Mouse (Mus musculus) stomach, postnatal 0 days (tissue): ENCODE measurements around the gene Dguok.

Source experiments
- CTCF ChIP-seq: IDR thresholded peaks from 2 replicates; pipeline ENCODE4 v1.5.1; 2016; ENCODE audit warnings: antibody characterized with exemption, low read depth, mild to moderate bottlenecking, moderate library complexity
- EP300 ChIP-seq: optimal IDR thresholded peaks from 2 replicates; pipeline ENCODE3; 2016; ENCODE audit warnings: antibody characterized with exemption

GRCm38 (mm10) chr6:83439119-83439767 lies 67.5 kb downstream of the Dguok start:
- TF ChIP-seq CTCF (no peak), EP300 (no peak)
